Mouse (Mus musculus) heart, adult 2 months (tissue): Measurements from ENCODE around the gene Iqcj. TPM values are rescaled to one million over a fixed set of nuclear protein-coding genes. Genes with fewer than 3 reads are reported as not detected.

ENCODE experiments used
- DNase-seq, 2 experiments: peaks; one replicate each; pipeline ENCODE4 v3.0.0; 2021
- H3K27ac ChIP-seq: fragments of 200-600 bp; 2 replicates; pipeline ENCODE4 v1.8.1; 2022
- H3K27me3 ChIP-seq: fragments of 200-500 bp; 2 replicates; pipeline ENCODE4 v1.6.1; 2012; ENCODE audit warnings: mild to moderate bottlenecking, low read length, inconsistent platforms, mixed read lengths; ENCODE audit not compliant: control insufficient read depth, insufficient read depth
- H3K36me3 ChIP-seq: fragments of 200-500 bp; 2 replicates; pipeline ENCODE4 v1.6.1; 2012; ENCODE audit warnings: low read length, inconsistent platforms; ENCODE audit not compliant: control insufficient read depth, insufficient read depth
- H3K4me1 ChIP-seq: fragments of 200-500 bp; 2 replicates; pipeline ENCODE4 v1.6.1; 2011; ENCODE audit warnings: low read length; ENCODE audit not compliant: control insufficient read depth, insufficient read depth
- H3K4me3 ChIP-seq: fragments of 200-600 bp; 2 replicates; pipeline ENCODE4 v1.8.1; 2022
- H3K79me2 ChIP-seq: fragments of 200-500 bp; replicated peaks from 2 replicates; pipeline ENCODE4 v1.6.1; 2012; ENCODE audit warnings: mild to moderate bottlenecking, inconsistent platforms, low read length, moderate library complexity, mixed read lengths; ENCODE audit not compliant: control insufficient read depth, insufficient read depth
- H3K9ac ChIP-seq: fragments of 200-500 bp; 2 replicates; pipeline ENCODE4 v1.6.1; 2012; ENCODE audit warnings: low read depth, mild to moderate bottlenecking, control low read depth, inconsistent platforms, low read length, mixed read lengths
- CTCF ChIP-seq: fragments of 200-600 bp; IDR thresholded peaks from 2 replicates; pipeline ENCODE4 v1.8.1; 2022; ENCODE audit warnings: antibody characterized with exemption, mild to moderate bottlenecking, moderate library complexity
- EP300 ChIP-seq: fragments of 200-500 bp; IDR thresholded peaks from 2 replicates; pipeline ENCODE4 v1.6.1; 2011; ENCODE audit warnings: low read depth, low read length, control low read depth; ENCODE audit not compliant: insufficient read depth
- POLR2A ChIP-seq: fragments of 200-500 bp; IDR thresholded peaks from 2 replicates; pipeline ENCODE4 v1.6.1; 2011; ENCODE audit warnings: mild to moderate bottlenecking, low read depth, low read length, control low read depth; ENCODE audit not compliant: insufficient read depth
- WGBS: fragments of 180-500 bp; shearing (Covaris S2); methylation state at CpG from one replicate; pipeline ENCODE4 v1.1.7; 2018; 5-methylcytosine and 5-hydroxymethylcytosine counted together
- intact Hi-C: fragments of 180-260 bp; cut with DNase I; formaldehyde crosslinking; loops from one replicate; pipeline ENCODE4 v1.15.1; 2025
- polyA plus RNA-seq: library from polyadenylated mRNA; depleted of rRNA; stranded (reverse); fragments of >200 nt; gene quantifications from 2 replicates; pipeline ENCODE4 v1.2.3, GENCODE M21; 2012; rRNA removed
- total RNA-seq, 2 experiments: library from RNA; stranded (reverse); gene quantifications; 2 replicates each; pipeline ENCODE4 v1.2.3; 2021

Iqcj gene
- total and polyA plus RNA-seq, 3 experiments = not detected

DNA sequence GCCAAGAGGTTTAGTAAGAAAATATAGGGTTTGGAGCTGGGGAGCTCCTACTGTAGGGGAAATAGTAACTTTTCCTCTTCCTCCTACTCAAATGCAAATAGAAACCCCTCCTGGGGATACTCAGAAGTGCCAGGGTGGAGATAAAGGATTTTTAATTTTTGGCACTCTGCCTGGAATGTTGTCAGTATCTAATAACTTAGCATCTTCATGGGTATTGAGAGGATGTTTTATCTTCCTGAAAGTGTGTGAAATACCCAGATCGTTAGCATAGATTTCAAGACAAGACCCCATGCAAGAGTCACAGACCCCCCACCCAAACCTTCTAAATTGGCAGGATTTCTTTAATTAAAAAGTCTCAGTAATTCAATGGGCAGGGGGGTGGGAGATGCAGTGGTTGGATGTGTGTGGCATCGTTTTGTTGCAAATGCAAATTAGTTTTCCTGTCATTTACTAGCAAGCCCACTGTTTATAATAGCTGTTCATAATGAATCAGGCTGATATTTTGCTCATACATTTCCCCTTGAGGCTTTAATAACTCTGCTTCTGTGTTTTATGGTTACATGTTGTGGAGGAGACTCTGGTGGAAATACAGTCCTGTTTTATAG is 213.2 kb downstream of the Iqcj start:
- Histone ChIP-seq H3K27me3 (no peaks in the 10 kb centered on the region), H3K4me1 (no peaks in the 10 kb centered on the region), H3K27ac (no peak overlapping the region), H3K79me2 (no peaks in the 10 kb centered on the region), H3K9ac (no peak overlapping the region), H3K36me3 (no peaks in the 10 kb centered on the region), H3K4me3 (no peak overlapping the region)
- no peak for TF ChIP-seq CTCF
- TF ChIP-seq POLR2A = no peak
- no peak for TF ChIP-seq EP300
- DNase-seq = no peak
- 56% methylated on average over 2 of the region's 2 CpGs for WGBS
- intact Hi-C loops = no loop called here

Other genes starting within 250 kb of the Iqcj start
- not detected for gene Iqschfp, start within 50 bp of the Iqcj start, total RNA-seq
- gene Iqschfp, start within 50 bp of the Iqcj start, polyA plus RNA-seq = not detected in 2 replicates
- 100 to 1,000 TPM; 163 to 181 TPM for gene Schip1, start 172.6 kb downstream of the Iqcj start, total RNA-seq
- gene Schip1, start 172.6 kb downstream of the Iqcj start, polyA plus RNA-seq = 44.3 and 100 TPM in 2 replicates